Mouse (Mus musculus) heart, postnatal 0 days (tissue): ENCODE results near the gene Nupr1.

Experiments used
- CTCF ChIP-seq: IDR thresholded peaks from 2 replicates; pipeline ENCODE4 v1.5.1; 2016; ENCODE audit warnings: antibody characterized with exemption, control low read depth, low read depth
- EP300 ChIP-seq: IDR thresholded peaks from 2 replicates; pipeline ENCODE4 v1.6.1; 2016; ENCODE audit warnings: antibody characterized with exemption, low read depth

GRCm38 (mm10) chr7:126644345-126644744, 13.7 kb upstream of the Nupr1 start:
- TF ChIP-seq CTCF (no peak), EP300 (no peak)
